Mouse (Mus musculus) mature B cell (primary cell): ENCODE measurements around the gene Rabep2.

ENCODE experiments used
- in situ Hi-C: fragments of 300-500 bp; cut with MboI; formaldehyde crosslinking; loops from 2 replicates; pipeline ENCODE4 v1.14.3; 2019

Rabep2 gene

DNA sequence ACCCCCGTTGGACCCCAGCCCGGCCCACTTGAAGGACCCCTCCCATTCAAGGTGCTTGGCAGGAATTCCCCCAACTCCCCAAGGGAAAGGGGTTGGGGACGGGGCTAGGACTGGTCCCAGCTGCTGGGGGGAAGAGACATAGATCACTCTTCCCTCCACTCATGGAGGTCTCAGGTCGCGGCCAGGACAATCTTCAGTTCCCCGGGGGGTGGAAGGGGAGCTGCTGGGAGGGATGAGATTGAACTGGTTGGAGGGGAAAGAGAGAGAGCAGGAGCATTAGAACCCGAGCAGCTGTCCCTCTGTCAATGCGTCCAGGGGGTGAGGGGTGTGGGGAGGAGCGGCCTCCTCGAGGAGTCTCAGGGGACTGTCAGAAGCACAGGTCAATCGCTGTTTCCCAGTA is 63.4 kb downstream of the Rabep2 start:
- in situ Hi-C loops = no loop called here

DNA sequence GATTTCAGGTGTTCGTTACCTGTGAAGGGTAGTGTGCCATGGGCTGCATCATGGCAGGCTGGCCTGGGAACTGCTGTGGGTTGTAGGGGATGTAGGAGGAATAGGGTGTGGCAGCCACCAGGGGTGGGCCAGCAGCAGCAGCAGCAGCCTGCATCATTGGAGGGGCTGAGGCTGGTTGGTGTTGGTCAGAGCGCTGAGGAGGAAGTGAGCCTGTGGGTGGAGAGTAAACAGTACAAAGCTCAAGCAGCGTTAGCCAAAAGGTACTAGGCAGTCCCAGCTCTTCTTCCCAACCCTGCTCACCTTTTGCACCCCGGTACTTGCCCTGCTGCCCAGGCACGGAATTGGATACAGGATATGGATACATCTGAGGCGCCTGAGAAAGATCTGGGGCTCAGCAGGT is 65.6 kb downstream of the Rabep2 start:
- in situ Hi-C loops = no loop called here

DNA sequence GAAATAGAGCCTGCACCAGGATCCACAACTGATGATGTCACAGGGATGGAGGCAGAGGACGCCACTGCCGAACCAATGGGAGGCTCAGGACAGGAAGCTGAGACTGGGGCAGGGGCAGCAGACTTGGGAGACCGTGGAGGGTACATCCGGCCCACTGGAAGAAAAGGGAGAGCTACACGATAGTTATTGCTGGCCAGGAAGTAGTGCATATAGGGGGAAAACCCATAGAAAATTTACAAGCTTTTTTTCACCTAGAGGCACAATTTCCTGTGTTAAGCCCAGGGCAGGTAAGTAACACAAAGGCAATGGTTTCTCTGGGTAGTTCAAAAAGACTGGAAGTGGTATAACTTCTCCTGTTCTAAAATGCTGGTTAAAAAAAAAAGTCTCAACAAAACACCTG is 67.9 kb downstream of the Rabep2 start:
- in situ Hi-C loops = no loop called here

DNA sequence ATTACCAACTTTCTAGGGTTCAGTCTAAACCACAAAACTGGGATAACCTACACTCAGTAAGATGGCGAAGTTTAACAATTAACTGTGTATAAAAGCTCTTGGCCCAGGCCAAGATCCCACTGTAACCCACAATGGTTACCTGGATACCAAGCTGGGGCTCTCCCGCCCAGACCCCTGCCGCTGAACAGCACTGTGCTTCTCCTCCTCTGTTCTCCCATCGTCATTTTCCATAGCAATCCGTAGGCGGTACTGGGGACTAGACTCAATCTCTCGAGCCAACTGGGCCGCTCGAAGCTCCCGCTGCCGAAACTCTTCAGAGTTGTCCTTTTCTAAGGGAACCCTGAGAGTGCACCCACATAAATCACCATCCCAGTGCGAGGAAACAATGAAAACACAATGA is 69.4 kb downstream of the Rabep2 start:
- in situ Hi-C loops = no loop called here
